Mouse (Mus musculus): ENCODE data around the gene Gm28047. TPM values are rescaled to one million over a fixed set of nuclear protein-coding genes. Genes with fewer than 3 reads are reported as not detected.
"Not testable (repeated sequence)": the region's sequence is repeated elsewhere in the genome, so short reads cannot be mapped to it uniquely, and the experiment has no call there.

Gm28047 gene
- total RNA-seq, 2 experiments from 2014 or later, result not detected

DNA sequence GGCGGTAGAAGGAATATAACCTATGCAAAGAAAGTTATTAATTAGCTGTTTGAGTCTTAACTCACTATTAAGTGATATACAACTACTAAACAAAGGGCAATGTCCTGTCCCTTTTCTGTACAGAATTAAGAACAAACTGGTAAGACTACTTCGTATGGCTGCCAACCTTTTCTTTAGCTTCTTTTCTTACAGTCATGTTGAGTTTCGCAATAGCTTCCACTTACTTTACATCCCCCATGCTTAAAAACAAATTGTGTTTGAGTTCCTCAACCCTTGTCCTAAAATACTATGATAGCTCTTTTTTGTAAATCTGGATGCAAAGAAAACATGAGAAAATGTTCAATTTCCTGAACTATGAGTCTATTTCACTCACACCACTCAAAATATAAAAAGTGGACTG lies 1.7 kb downstream of the Gm28047 start:
- no peak for ATAC-seq (replicated peaks; ENCODE audit: low FRiP score, poor library complexity, severe bottlenecking)

- no peak for ATAC-seq (replicated peaks; ENCODE audit: low FRiP score, poor library complexity, severe bottlenecking)
Measured at GRCm38 (mm10) chr15:102622536-102622935, 2.3 kb downstream of the Gm28047 start.

- ATAC-seq (replicated peaks; ENCODE audit: low FRiP score, poor library complexity, severe bottlenecking), result no peak
Measured at GRCm38 (mm10) chr15:102620765-102621164, 4.1 kb downstream of the Gm28047 start.

DNA sequence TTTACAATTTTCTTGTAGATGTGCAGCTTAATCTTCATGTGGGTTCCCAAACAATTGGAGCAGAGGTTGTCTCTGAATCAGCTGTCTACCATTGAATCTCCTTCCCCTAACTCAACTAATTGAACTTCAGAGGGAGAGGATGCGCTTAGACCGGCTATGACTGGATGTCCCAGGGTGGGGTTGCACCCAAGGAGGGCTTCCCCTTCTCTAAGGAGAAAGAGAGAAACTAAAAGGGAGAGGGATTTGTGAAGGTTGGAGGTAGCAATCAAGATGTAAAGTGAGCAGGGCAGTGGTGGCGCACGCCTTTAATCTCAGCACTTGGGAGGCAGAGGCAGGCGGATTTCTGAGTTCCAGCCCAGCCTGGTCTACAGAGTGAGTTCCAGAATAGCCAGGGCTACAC lies 5.4 kb downstream of the Gm28047 start:
- ATAC-seq (replicated peaks; ENCODE audit: low FRiP score, poor library complexity, severe bottlenecking), result no peak

DNA sequence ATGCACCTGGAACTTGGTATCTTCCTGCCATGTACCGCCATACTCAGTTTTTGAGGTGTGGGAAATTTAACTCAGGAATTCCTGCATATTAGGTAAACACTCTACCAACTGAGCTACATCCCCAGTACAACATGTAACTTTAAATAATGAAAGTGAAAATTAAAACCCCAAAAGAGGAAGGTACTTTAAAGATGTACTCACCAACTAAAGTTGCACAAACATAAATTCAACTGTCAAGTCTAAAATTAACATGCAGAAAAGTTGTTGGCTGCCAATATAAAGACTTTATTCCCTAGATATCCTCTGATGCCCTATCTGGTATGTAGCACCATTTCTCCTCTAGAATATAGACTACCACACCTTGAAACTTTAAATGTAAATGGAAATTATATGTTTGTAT lies 7.2 kb downstream of the Gm28047 start:
- ATAC-seq (replicated peaks; ENCODE audit: low FRiP score, poor library complexity, severe bottlenecking), result no peak

DNA sequence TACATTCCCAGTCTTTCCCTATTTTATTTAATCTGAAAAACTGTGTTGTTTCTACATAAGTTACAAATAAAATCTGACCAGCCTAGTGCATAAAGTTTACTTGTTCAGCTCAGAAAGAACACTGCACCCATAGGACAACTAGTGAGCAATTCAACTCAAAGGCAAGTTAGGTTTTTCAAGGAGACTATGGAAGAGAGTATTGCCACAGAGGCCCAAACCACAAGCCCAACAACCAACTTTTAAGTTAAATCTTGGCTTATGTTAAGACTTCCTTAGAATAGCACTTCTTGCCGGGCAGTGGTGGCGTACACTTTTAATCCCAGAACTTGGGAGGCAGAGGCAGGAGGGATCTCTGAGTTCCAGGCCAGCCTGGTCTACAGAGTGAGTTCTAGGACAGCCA lies 8.7 kb downstream of the Gm28047 start:
- ATAC-seq (replicated peaks; ENCODE audit: low FRiP score, poor library complexity, severe bottlenecking), result no peak

DNA sequence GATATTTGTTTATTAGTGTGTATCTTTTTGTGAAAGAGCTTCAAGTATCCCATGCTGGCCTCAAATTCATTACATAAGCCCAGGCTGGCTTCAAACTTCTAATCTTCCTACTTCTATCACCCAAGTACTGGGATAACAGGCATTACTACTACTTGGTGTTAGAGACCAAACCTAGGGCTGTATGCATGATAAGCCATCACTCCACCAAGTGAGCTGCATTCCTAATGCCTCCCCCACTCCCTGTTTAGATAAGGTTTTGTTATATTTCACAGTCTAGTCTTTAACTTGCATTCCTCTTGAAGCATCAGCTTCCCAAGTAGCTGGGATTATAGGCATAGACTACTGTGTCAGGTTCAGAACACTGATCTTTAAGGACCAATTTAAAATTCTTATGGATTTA lies 10.6 kb downstream of the Gm28047 start:
- ATAC-seq (replicated peaks; ENCODE audit: low FRiP score, poor library complexity, severe bottlenecking), result no peak

DNA sequence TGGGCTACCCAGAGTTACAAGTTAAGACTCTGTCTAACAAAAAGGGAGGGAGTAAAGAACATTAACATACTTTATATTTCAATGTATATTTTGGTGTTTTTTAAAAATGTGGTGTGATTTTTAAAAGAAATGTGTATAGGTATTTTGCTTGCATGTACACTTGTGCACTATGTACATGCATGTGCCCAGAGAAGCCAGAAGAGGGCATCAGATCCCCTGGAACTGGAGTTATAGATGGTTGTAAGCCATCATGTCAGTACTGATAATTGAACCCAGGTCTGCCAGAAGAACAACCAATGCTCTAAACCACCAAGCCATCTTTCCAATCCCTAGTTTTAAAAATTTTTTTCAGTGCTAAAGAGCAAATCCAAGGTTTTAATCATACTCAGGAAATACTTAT lies 11.9 kb downstream of the Gm28047 start:
- ATAC-seq (replicated peaks; ENCODE audit: low FRiP score, poor library complexity, severe bottlenecking), result no peak

- ATAC-seq (replicated peaks; ENCODE audit: low FRiP score, poor library complexity, severe bottlenecking), result not testable (repeated sequence)
Measured at GRCm38 (mm10) chr15:102608586-102608985, 16.3 kb downstream of the Gm28047 start.

DNA sequence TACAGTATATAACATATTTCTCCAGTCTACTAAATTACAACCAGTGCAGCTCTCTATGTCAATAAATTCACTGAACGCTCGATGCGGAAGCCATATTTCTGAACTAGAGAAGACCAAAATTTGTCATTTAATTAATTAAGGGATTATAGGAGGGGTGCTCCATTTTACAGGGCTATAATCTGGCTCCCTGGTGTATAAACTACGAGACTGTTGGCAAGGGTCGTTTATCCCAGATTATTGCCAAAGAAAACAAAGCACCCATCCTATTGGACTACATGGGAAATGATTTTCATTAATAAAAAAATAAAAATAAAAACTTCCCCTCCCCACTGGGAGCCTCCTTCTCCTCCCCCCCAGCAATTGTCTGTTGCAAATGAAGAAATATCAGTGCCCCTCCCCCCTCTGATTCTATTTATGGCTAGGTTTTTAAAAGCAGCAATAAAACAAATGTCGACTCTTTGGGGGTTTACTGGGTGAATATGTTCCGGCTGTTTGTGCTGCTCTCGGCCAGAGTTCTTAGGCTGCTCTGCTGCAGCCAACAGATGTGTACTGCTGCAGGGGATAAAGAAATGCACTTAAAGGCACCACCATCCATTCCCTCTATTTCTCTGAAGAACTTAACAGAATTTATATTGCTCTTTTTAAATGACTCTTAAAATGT lies 30.7 kb downstream of the Gm28047 start:
- no peak for ATAC-seq (replicated peaks; ENCODE audit: low FRiP score, poor library complexity, severe bottlenecking)

- ATAC-seq (replicated peaks; ENCODE audit: low FRiP score, poor library complexity, severe bottlenecking), result no peak
Measured at GRCm38 (mm10) chr15:102592674-102593073, 32.2 kb downstream of the Gm28047 start.

GRCm38 (mm10) chr15:102590567-102590966 lies 34.3 kb downstream of the Gm28047 start:
- ATAC-seq (replicated peaks; ENCODE audit: low FRiP score, poor library complexity, severe bottlenecking), result no peak

- no peak for ATAC-seq (replicated peaks; ENCODE audit: low FRiP score, poor library complexity, severe bottlenecking)
Measured at GRCm38 (mm10) chr15:102589826-102590225, 35.0 kb downstream of the Gm28047 start.

GRCm38 (mm10) chr15:102585501-102585900 lies 39.4 kb downstream of the Gm28047 start:
- no peak for ATAC-seq (replicated peaks; ENCODE audit: low FRiP score, poor library complexity, severe bottlenecking)

GRCm38 (mm10) chr15:102583708-102584383 lies 41.0 kb downstream of the Gm28047 start:
- no peak for ATAC-seq (replicated peaks; ENCODE audit: low FRiP score, poor library complexity, severe bottlenecking)

DNA sequence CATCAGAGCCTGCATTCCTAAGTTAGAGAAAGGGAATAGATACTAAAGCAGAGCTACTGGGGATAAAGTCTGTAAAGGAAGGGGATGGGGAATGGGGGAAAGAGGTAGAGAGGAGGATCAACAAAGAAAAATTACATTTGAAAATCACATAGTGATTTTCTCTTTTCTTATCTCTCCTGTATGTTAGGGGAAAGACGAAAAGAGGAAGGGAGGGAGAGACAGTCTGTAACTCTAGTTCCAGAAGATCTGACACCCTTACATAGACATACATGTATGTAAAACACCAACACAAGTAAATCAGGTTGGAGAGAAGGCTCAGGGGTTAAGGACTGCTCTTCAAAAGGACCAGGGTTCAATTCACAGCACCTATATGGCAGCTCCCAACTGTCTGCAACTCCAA lies 43.7 kb downstream of the Gm28047 start:
- no peak for ATAC-seq (replicated peaks; ENCODE audit: low FRiP score, poor library complexity, severe bottlenecking)

- ATAC-seq (replicated peaks; ENCODE audit: low FRiP score, poor library complexity, severe bottlenecking), result no peak
Measured at GRCm38 (mm10) chr15:102578351-102578750, 46.5 kb downstream of the Gm28047 start.

GRCm38 (mm10) chr15:102576972-102577371 lies 47.9 kb downstream of the Gm28047 start:
- no peak for ATAC-seq (replicated peaks; ENCODE audit: low FRiP score, poor library complexity, severe bottlenecking)

- ATAC-seq (replicated peaks; ENCODE audit: low FRiP score, poor library complexity, severe bottlenecking), result no peak
Measured at GRCm38 (mm10) chr15:102572081-102572480, 52.8 kb downstream of the Gm28047 start.

DNA sequence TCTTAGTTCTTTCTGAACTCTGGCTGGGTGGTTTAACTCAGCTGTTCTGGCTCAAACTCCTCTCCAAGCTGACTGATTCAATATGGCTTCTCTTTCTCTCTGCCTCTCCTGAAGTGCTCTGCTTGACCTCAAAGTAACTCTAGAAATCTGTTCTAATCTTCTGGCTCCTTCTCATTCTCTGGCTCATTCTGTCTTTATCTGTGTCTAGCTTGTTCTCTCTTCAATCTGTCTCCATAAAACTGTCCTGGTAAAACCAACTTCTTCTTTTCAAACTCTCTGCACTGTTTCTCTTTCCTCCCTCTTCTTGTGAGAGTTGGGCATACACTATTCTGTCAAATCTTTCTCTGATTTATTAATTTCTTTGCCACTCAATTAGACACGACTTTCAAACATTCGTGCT lies 57.0 kb downstream of the Gm28047 start:
- ATAC-seq (replicated peaks; ENCODE audit: low FRiP score, poor library complexity, severe bottlenecking), result no peak

- no peak for ATAC-seq (replicated peaks; ENCODE audit: low FRiP score, poor library complexity, severe bottlenecking)
Measured at GRCm38 (mm10) chr15:102563681-102564080, 61.2 kb downstream of the Gm28047 start.

GRCm38 (mm10) chr15:102563061-102563460 lies 61.8 kb downstream of the Gm28047 start:
- no peak for ATAC-seq (replicated peaks; ENCODE audit: low FRiP score, poor library complexity, severe bottlenecking)
